Mouse (Mus musculus) lung, postnatal 36 days (tissue): Measurements from ENCODE around the gene Thap3.

Source experiments
- DNase-seq: peaks from one replicate; pipeline ENCODE4 v3.0.0; 2022; ENCODE audit warnings: mixed read lengths

Thap3 gene

DNA sequence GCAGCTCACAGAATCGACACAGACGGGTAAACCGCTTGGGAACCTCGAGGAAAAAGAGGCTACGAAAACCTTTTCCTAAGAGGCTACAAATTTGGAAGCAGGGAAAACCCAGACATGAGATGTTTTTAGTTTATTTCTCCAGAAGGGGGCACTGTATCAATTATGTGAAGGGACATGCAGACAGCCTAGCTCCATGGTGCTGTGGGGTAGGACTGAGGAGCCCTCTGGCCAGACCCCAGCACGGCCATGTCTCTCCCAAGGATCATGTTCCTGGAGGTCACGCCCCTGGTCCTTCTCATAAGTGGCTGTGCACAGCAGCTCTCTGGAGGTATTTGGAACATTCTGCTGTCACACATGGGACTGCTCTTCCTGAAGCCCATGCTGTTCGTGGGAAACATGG lies 8.1 kb downstream of the Thap3 start:
- DNase-seq = no peak

GRCm38 (mm10) chr4:151977748-151978147 lies 11.0 kb downstream of the Thap3 start:
- peak; percentile 93 for DNase-seq

DNA sequence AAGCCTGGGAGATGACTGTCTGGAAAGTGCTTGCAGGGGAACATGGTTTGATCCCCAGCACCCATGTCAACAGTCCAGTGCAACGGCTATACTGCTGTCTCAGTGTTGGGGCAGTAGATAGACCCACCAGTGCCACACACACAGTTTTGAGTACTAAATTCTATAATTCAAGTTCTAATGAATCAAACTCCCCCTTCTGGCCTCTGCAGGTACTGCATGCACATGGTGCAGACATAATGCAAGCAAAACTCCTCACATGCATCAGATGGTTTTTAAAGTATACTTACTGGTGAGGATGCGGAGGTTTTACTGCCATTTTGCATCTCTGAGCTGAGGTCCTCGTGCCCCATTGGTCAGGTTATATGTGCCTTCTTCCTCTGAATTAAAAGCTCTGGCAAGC lies 13.4 kb downstream of the Thap3 start:
- DNase-seq = peak; percentile 51

- peak; percentile 52 for DNase-seq
Observed at GRCm38 (mm10) chr4:151972221-151972967, 16.4 kb downstream of the Thap3 start.

DNA sequence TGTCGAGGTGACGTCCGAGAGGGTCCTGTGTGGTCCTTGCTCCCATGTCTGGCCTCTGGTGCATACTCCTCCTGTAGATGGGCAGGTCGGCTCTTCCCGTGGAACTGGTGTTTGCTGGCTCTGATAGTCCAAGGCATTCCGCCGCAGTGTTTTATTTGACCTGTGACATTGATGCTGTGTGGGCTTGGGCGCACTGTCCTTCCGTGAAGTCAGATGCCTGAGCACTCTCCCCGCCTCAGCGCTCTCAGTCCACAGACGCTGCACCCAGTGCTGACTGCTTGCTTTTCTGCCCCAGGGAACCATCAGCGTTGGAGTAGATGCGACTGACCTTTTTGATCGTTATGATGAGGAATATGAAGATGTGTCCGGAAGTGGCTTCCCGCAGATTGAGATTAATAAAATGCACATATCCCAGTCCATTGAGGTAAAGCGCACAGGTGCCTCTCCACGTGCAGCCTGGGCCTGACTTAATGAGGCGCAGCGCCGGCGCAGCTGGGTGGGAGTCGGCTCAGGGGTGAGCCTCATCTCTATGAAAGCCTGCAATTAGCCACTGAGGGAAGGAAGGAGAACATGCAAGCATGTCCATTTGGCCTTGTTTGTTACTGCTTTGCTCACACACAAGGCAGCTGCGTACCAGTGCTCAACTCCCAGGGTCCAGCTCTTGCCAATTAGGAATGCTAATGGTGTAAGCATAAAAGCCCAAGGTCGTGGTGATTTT lies 20.4 kb downstream of the Thap3 start:
- DNase-seq = no peak

DNA sequence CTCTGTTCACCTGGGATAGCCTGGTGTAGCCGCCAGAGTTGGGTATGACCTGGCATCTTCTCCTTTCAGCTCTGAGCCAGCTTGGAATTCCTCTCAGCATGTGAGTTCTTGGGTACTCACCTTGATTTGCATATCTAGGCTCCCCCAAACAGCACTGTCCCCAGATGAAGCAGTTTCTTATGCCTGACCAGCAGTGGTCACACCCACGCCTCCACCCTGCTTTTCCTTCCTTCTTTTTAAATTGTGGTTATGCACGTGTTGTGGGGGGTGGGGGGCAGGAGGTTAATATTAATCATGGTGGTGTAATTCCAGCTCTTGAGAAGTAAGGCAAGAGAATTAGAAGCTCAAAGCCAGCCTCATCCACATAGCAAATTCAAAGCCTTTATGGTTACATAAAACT lies 26.0 kb downstream of the Thap3 start:
- DNase-seq = peak; percentile 65

- peak; percentile 35 for DNase-seq
Observed at GRCm38 (mm10) chr4:151960513-151960854, 28.3 kb downstream of the Thap3 start.

DNA sequence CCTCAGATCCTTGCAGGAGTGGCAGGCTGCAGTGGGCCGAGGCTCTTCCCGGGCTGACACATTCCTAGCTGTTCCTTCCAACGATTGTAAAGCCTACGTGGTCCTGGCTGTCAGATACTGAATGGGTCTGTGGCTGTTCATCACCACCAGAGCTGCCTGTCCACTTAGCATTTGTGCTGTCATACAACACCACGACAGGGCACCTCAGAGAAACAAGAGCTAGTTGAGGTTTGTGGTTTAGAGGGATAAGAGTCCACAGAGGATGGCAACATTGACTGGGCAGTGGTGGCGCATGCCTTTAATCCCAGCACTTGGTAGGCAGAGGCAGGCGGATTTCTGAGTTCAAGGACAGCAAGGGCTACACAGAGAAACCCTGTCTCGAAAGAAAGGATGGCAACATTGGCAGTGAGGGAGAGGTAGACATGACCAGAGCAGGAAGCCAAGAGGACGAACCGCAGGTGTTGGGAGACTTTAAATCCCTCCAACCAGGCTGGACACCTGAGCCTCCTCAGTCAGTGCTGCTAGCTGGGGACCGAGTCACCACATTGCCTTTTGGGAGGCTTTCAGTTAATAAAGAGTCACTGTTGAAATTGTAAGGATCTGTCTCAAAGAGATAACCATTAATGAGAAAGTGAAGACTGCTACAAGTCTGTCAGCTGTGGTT lies 28.8 kb downstream of the Thap3 start:
- DNase-seq = no peak

GRCm38 (mm10) chr4:151957584-151958315 lies 31.0 kb downstream of the Thap3 start:
- no peak for DNase-seq

DNA sequence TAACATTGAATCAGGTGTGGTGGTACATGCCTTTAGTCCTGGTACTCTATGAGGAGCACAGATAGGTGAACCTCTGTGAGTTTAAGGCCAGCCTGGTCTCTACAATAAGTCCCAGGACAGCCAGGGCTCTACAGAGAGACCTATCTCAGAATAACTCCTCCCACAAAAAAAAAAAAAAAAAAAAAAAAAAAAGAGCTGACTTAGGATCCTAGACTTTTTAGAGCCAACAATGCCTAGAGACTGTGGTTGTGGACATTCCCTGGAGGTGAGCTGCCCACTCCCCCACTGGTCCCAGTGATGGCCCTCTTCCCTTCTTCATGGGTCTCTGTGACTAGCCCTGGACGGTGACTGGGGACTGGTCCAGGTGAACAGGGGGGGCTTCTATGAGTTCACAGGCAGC lies 33.0 kb downstream of the Thap3 start:
- no peak for DNase-seq

- DNase-seq = no peak
Observed at GRCm38 (mm10) chr4:151953209-151953608, 35.6 kb downstream of the Thap3 start.

DNA sequence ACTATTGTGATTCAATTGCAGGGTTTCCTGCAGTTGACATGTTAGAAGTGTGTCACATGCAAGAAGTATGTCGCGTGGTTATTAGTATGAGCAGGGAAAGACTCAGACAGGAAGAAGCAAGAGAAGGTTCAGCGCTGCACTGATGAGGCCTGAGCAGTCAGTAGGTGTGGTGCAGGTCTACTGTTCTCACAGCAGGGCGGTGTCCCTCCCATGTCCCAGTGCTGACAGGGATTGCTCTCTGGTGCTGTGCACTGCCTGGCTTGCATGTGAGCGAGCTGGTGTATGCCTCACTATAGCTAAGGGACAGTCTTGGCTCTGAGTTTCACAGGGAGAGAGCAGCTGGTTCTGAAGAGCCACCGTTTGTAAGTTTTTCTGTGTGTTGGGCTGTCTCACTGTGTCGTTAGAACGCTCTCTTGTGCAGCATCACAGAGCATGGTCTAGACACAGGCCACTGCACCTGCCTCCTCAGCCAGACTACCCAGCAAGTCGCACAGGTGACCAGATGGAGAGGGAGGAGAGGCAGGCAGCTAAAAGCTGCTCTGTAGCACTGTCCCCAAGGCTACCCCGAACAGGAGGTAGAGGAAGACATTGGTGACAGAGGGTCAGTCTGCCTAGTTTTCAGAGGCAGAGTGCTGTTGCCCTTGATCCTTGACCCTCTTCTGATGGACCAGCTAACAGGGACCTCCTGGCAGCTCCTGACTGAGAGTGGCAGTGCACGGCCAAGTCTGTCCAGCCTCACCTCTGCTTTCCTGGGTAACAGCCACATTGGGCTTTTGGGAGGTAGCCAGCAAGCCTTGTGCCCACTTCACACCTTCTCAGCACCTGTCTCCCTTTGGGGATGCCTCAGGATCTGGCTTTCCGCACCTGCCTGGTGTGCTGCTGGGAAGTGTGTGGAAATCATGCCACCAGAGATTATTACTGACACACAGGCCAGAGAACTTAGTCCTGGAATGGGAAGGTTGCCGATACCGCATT lies 40.0 kb downstream of the Thap3 start:
- no peak for DNase-seq

DNA sequence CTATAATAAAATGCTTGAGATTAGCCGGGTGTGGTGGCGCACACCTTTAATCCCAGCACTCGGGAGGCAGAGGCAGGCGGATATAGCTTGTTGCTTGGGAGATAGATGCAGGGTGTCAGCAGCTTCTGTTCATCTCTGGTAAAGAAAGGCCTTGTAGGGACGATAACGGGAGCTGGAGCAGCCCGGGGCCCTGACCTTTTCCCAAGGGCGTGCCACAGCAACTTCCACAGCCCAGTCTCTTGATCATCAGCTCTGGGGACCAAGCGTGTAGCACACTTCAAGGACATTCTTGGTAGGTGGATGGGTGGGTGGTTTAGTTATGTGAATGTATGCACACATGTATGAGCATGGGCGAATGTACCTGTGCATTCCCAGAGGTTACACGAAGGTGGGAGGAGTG lies 42.6 kb downstream of the Thap3 start:
- no peak for DNase-seq

- DNase-seq = no peak
Observed at GRCm38 (mm10) chr4:151938089-151938488, 50.7 kb downstream of the Thap3 start.

- DNase-seq = no peak
Observed at GRCm38 (mm10) chr4:151937441-151937840, 51.4 kb downstream of the Thap3 start.

DNA sequence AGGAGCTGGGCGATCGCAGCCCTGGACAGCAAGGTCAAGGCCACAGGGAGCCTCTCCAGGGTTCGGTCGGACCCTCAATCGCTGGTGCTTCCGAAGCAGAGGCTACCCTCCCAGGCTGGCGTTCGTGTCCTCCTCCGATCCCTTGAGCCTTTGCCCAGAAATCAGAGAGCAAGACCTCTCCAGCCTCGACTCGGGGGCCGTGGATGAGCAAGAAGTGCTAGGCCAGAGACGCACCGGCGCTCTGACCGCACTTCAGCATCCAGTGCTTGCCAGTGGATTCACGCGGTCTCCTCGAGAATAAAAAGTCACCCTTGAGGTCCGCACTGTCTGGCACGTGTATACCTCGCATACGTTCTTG lies 54.6 kb downstream of the Thap3 start:
- no peak for DNase-seq

DNA sequence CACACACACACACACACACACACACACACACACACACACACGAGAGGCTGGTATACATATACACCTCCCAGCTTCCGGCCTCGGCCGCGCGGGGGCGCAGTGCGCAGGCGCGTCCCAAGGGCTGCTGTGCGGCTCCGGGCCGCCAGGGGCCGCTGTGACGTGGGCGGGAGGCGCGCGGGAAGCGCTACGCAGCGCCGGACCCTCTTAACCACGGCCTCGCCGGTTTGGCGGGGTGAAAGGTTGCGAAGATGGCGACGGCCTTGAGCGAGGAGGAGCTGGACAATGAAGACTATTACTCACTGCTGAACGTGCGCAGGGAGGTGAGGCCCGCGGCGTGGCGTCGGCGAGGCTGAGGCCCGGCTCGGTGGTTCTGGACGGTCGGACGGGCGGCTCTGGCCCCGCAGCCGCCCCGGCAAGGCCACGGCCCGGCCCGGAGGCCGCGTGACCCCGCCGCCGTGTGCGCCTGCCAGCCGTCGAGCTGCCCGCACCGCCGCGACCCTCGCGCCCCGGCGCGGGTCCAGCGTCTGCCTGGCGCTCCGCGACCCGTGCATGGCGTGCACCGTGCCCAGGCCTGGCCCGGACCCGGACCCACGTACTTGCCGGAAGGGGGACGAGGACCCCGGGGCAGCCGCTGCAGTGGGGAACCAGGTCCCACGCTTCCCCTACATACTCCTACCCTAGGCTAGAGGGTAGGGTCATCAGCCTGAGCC lies 55.1 kb downstream of the Thap3 start, which contains the start of gene Dnajc11:
Dnajc11 (plus strand) TSS at position 187 of the 710 bp plus-strand sequence.
- DNase-seq = peak; percentile 88
